Mouse (Mus musculus) heart, embryonic 10.5 days (tissue): ENCODE measurements at regions not wholly inside any gene's neighbourhood (a gene's known extent, or its start where the extent isn't known, plus 50 kb on each side); places are given as distances from the start of the nearest gene placed in this dataset.

ENCODE experiments used
- DNase-seq: peaks from one replicate; pipeline ENCODE4 v3.0.0-alpha.2; 2017; ENCODE audit warnings: low spot score
- H3K27ac ChIP-seq: fragments of 300-500 bp; sonication (generic); 2 replicates; pipeline ENCODE4 v1.5.1; 2016; ENCODE audit warnings: mild to moderate bottlenecking
- H3K27me3 ChIP-seq: fragments of 300-500 bp; sonication (generic); 2 replicates; pipeline ENCODE4 v1.6.1; 2016; ENCODE audit warnings: mild to moderate bottlenecking; ENCODE audit not compliant: poor library complexity, insufficient read depth, severe bottlenecking
- H3K36me3 ChIP-seq: fragments of 300-500 bp; sonication (generic); 2 replicates; pipeline ENCODE4 v1.6.1; 2016; ENCODE audit warnings: mild to moderate bottlenecking, moderate library complexity
- H3K4me1 ChIP-seq: fragments of 300-500 bp; sonication (generic); 2 replicates; pipeline ENCODE4 v1.6.1; 2016; ENCODE audit warnings: mild to moderate bottlenecking
- H3K4me3 ChIP-seq: fragments of 300-500 bp; sonication (generic); 2 replicates; pipeline ENCODE4 v1.5.1; 2016; ENCODE audit warnings: mild to moderate bottlenecking, moderate library complexity
- H3K9me3 ChIP-seq: fragments of 300-500 bp; sonication (generic); 2 replicates; pipeline ENCODE4 v1.6.1; 2016; ENCODE audit warnings: mild to moderate bottlenecking, moderate library complexity
- WGBS: fragments of 180-500 bp; shearing (Covaris S2); methylation state at CpG from one replicate; pipeline ENCODE4 v1.1.7; 2016; 5-methylcytosine and 5-hydroxymethylcytosine counted together

DNA sequence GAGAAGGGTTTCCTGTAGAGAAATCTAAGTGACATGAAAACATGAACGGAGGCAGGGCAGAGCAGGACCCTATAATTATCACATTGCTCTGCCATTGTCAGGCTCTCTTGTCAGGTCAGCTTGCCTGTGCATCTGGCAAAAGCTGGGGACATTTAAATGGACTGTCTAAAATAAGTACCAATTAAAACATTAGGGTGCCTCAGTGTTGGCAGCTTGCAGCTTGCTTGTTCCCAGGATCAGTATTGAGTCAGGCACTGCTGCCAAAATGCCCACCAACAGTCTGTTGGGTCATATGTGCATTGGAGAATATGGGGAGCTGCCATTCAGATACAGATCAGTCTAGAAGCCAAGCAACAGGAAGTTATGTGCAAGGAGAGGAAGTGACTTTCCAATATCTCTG is 349.5 kb upstream of the B3gat1 start:
- DNase-seq = no peak
- H3K27me3 ChIP-seq = no peaks in the 10 kb centered on the region
- WGBS = 78% methylated on average over 1 of the region's 1 CpGs
- no peak overlapping the region for H3K4me3 ChIP-seq
- no peaks in the 10 kb centered on the region for H3K4me1 ChIP-seq
- H3K27ac ChIP-seq = no peak overlapping the region
- no peaks in the 10 kb centered on the region for H3K36me3 ChIP-seq
- no peaks in the 10 kb centered on the region for H3K9me3 ChIP-seq

DNA sequence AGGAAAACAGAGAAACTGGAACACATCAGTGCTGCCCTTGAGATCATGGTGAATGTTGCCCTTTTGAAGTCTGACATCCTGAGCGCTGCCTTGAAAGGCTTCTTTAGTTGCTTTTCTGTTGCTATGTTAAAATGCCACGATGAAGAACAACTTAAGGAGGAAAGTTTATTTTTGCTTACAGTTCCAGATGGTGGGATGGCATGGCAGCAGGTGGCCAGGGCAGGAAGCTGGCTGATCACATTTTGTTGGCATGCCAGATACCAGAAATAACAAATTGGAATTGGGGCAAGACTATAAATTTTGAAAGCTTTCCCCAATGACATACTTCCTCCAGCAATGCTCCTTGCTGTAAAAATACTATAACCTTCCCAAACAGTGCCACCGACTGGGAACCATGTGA is 334.9 kb upstream of the B3gat1 start:
- Histone ChIP-seq H3K27ac (no peak overlapping the region), H3K4me1 (no peaks in the 10 kb centered on the region), H3K4me3 (no peak overlapping the region), H3K27me3 (no peaks in the 10 kb centered on the region), H3K9me3 (no peaks in the 10 kb centered on the region), H3K36me3 (no peaks in the 10 kb centered on the region)
- 78% methylated on average over 3 of the region's 3 CpGs for WGBS
- no peak for DNase-seq

DNA sequence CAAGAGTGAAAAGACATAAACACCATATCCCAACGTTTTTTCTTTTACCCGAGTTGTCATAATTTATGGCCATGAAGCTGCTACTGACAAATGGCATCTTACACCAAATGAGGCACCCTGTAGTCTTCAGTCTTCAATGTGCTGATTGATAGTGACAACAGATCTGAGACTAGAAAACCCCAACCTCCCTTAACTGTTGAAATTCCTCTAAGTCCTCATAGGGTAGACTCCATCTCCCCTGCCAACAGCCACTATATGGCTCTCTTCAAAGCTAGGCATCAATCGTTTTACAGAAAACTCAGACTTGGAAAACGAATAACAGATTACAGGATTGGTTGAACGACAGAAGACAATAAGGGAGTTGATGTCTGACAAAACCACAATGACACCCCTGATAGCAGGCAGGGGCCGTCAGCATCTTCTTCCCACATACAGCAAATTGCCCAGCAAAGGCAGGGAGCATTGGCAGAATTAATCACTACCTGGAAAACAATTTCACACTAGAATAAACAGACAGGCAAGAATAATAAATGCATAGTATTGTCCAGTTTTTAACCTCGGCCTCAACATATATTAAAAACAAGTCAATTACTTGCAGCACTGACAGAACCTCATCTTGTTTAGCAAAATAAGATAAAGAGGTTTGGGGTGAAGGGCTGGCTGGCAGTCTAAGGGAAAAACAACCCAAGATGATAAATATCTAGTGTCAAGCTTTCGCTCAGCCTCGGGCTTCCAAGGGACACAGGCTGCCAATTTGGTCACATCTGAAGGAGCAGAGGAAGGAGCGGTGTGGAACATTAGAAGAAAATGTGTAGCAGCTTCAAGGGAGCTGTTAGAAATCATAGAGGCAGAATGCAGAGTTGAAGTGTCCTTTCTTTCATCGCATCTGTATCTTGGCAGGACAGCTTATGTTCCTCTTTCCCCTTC is 310.4 kb upstream of the B3gat1 start:
- H3K27ac ChIP-seq = no peak overlapping the region
- H3K4me3 ChIP-seq = no peak overlapping the region
- no peaks in the 10 kb centered on the region for H3K4me1 ChIP-seq
- no peaks in the 10 kb centered on the region for H3K36me3 ChIP-seq
- no peak for DNase-seq
- no peaks in the 10 kb centered on the region for H3K27me3 ChIP-seq
- 61% methylated on average over 11 of the region's 11 CpGs for WGBS
- no peaks in the 10 kb centered on the region for H3K9me3 ChIP-seq

DNA sequence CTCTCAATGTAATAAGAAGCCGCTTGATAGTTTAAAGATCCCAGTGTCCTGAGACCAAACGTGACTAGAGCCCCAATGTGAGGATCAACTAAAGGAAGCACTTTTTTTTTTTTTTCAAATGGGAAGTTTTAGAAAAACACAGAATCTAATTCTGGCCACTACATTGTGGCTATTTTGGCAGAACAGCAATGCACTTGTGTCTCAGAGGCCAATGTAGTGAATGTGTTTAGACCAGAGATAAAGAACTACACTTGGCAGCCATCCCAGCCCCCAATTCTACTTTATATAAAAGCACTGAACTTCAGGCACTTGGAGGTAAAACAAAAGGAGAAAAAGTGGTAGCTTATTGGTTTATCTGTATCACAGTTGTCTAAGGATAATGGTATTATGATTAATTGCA is 298.0 kb upstream of the B3gat1 start:
- no peaks in the 10 kb centered on the region for H3K27me3 ChIP-seq
- no peak for DNase-seq
- H3K9me3 ChIP-seq = no peaks in the 10 kb centered on the region
- 66% methylated on average over 2 of the region's 2 CpGs for WGBS
- H3K4me3 ChIP-seq = no peak overlapping the region
- H3K27ac ChIP-seq = no peak overlapping the region
- H3K36me3 ChIP-seq = no peaks in the 10 kb centered on the region
- H3K4me1 ChIP-seq = no peaks in the 10 kb centered on the region

DNA sequence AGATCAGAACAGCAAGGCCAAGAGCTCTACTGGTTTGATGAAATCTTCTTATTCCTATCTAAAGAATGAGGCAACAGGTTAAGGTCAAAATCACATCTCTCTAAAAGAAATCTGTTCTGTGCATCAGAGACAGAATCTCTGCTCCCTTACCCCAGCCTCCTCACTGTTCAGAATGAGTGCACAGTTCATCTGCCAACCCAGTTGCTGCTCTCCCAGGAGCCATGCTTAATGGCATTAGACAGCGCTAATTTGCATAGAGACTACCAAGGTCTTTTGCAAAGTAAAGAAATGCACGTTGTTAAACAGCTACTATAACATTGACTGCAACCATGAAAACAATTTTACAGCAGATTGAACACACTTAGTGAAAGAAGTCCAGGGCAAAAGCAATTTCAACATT is 296.3 kb upstream of the B3gat1 start:
- H3K27ac ChIP-seq = no peak overlapping the region
- no peaks in the 10 kb centered on the region for H3K36me3 ChIP-seq
- H3K4me3 ChIP-seq = no peak overlapping the region
- no peak for DNase-seq
- WGBS = 63% methylated on average over 2 of the region's 2 CpGs
- H3K27me3 ChIP-seq = no peaks in the 10 kb centered on the region
- H3K4me1 ChIP-seq = no peaks in the 10 kb centered on the region
- H3K9me3 ChIP-seq = no peaks in the 10 kb centered on the region

DNA sequence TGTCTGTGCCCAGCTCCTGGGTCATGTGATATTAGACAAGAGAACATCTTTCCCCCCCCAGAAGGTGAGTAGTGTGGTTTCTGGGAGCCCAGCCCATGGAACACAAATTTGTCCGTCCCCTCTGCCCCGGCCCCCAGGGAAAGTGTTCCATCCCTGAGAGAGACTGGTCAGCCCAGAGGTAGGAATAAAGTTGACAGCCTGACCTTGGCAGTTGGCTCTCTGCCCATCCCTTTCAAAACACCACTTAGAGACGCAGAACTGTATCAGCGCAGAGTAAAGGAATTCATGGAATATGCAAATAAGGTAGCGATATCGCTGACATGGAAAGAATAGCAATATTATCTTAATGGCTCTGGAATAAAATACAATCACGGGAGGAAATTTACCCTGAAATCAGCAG is 279.6 kb upstream of the B3gat1 start:
- no peak for DNase-seq
- no peaks in the 10 kb centered on the region for H3K9me3 ChIP-seq
- no peaks in the 10 kb centered on the region for H3K4me1 ChIP-seq
- H3K36me3 ChIP-seq = no peaks in the 10 kb centered on the region
- H3K27ac ChIP-seq = no peak overlapping the region
- 75% methylated on average over 7 of the region's 7 CpGs for WGBS
- H3K4me3 ChIP-seq = no peak overlapping the region
- no peaks in the 10 kb centered on the region for H3K27me3 ChIP-seq

DNA sequence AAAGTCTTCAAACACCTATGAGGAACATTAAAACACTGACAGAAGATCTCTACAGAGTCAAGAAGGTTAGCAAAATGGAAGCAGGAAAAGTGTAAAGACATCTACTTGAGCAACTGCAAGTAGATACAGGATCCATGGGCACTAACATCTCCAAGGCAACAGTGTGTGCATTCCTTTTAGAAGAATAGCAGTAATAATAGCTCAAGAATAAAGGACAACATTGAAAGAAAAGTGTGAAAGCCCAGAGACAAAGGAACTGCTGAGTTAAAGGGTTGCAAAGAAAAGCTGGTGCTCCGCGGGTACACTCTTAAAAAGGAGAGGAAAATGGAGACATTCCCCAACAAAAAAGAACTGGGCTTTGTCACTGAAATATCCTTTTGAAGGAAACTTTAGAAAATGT is 272.4 kb upstream of the B3gat1 start:
- H3K4me1 ChIP-seq = no peaks in the 10 kb centered on the region
- no peaks in the 10 kb centered on the region for H3K27me3 ChIP-seq
- no peak for DNase-seq
- H3K36me3 ChIP-seq = no peaks in the 10 kb centered on the region
- H3K4me3 ChIP-seq = no peak overlapping the region
- WGBS = 85% methylated on average over 2 of the region's 2 CpGs
- no peaks in the 10 kb centered on the region for H3K9me3 ChIP-seq
- H3K27ac ChIP-seq = no peak overlapping the region

DNA sequence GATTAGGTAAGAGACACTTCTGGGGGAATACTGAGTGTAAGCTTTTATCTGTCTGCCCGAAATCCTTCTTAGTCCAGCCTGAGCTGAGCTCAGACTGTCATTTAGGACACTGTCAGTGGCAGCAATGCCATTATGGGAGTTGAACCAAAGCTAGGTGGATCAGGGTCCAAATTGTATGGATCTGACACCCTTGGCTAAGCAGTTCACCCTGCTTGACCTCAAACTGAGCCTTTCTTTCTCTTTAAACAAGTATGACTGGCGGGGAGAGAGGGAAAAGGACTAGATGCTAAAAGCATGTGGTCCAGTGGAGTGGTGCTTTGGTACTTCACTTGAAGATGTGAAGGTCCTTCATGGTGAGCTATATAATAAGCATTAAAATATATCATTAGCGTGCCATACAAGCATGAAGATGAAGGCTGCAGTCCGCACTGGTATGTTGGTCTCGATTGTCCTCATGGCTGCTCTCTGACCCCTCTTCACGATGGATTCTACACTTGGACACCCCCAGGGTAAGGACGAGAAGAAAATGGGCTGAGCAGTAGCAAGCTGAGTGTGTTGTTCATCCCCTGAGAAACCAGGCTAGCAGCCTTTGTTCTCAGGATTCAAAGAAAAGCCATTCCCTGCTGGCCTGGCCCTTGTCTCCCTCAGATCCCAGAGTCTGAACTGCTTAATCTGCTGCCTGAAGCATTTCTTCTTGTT is 262.7 kb upstream of the B3gat1 start:
- WGBS = 80% methylated on average over 7 of the region's 7 CpGs
- no peaks in the 10 kb centered on the region for H3K36me3 ChIP-seq

DNA sequence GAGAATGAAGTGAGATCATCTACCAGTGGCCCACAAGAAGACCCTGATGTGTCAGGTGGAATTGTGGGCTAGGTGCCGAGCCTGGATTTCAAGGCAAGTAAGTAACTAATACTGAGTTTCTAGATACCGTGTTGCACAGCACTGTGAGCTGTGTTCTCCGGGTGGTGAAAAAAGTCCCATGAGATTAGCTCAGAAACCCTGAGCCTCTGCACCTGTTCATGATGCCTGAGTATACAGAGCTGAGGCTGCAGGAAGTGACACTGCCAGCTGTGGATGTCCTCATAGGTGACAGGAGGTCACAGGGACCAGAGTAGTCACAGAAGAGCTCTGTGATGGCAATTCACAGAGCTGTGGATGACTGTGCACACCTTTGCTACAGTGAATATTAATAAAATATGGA is 257.2 kb upstream of the B3gat1 start:
- Histone ChIP-seq H3K4me1 (no peaks in the 10 kb centered on the region), H3K27ac (no peak overlapping the region), H3K4me3 (no peak overlapping the region), H3K27me3 (no peaks in the 10 kb centered on the region), H3K9me3 (no peaks in the 10 kb centered on the region), H3K36me3 (no peaks in the 10 kb centered on the region)
- no peak for DNase-seq
- 79% methylated on average over 3 of the region's 3 CpGs for WGBS

More for the DNA sequence above, 262.7 kb upstream of the B3gat1 start:
- H3K27me3 ChIP-seq = no peaks in the 10 kb centered on the region
- no peak overlapping the region for H3K27ac ChIP-seq
- DNase-seq = no peak
- H3K9me3 ChIP-seq = no peaks in the 10 kb centered on the region
- no peak overlapping the region for H3K4me3 ChIP-seq
- H3K4me1 ChIP-seq = no peaks in the 10 kb centered on the region

DNA sequence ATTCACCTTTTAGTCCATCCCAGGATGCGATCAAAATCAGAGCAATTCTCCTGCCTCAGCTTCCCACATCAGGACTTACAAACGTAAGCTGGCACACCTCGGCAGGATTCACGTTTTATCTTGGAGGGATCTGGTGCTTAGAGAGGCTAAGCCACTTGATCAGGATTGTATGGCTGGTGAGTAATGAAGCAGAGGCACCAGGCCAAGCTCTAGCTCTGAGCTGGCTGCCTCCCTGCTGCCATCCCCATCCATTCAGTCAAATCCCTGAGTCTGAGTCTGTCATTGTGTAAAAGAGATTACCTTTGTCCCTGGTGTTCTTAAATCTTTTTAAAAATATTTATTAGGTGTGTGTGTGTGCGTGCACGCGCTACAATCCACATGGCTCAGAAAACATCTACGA is 252.6 kb upstream of the B3gat1 start:
- H3K4me3 ChIP-seq = no peak overlapping the region
- no peaks in the 10 kb centered on the region for H3K4me1 ChIP-seq
- H3K9me3 ChIP-seq = no peaks in the 10 kb centered on the region
- no peak overlapping the region for H3K27ac ChIP-seq
- 82% methylated on average over 8 of the region's 8 CpGs for WGBS
- no peaks in the 10 kb centered on the region for H3K36me3 ChIP-seq
- no peaks in the 10 kb centered on the region for H3K27me3 ChIP-seq
- DNase-seq = no peak

DNA sequence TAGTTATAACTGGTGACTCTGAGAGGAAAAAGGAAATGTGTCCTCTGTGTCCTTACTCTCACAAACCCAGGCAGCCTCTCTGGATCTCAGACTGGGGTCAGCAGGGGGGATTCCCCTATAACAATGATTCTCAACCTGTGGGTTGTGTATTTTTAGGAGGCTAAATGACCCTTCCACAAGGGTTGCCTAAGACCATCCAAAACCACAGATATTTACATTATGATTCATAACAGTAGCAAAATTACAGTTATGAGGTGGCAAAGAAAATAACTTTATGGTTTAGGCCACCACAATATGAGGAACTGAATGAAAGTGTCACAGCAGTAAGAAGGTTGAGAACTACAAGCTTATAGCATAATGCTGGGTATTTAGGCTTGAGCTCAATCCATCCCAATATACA is 251.6 kb upstream of the B3gat1 start:
- DNase-seq = no peak
- Histone ChIP-seq H3K27me3 (no peaks in the 10 kb centered on the region), H3K27ac (no peak overlapping the region), H3K9me3 (no peaks in the 10 kb centered on the region), H3K4me1 (no peaks in the 10 kb centered on the region), H3K36me3 (no peaks in the 10 kb centered on the region), H3K4me3 (no peak overlapping the region)

DNA sequence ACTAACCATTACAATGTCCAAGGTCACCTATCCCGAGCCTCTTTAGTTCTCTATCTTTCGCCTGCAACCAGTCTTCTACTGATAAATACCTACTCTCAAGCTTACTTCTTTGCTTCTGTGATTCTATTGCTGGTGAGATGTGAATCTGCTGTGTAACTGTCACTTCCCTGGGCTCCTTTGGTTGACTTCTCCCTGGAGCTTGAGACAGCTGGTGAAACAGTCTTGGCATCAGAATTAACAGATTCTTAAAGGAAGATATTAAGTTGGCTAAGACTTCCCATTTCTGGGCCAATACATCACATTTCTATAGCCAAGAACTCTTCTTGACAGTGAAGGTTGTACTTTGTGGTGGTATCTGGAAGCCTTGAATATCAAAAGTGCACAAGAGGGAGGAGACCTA is 239.8 kb upstream of the B3gat1 start:
- Histone ChIP-seq H3K4me1 (0 out of 2 replicates have a peak, but pooled peaks cover 3% of the 10 kb centered on the region), H3K27ac (no peak overlapping the region), H3K36me3 (no peaks in the 10 kb centered on the region), H3K4me3 (no peak overlapping the region), H3K27me3 (no peaks in the 10 kb centered on the region), H3K9me3 (no peaks in the 10 kb centered on the region)
- 67% methylated on average over 2 of the region's 2 CpGs for WGBS
- no peak for DNase-seq

DNA sequence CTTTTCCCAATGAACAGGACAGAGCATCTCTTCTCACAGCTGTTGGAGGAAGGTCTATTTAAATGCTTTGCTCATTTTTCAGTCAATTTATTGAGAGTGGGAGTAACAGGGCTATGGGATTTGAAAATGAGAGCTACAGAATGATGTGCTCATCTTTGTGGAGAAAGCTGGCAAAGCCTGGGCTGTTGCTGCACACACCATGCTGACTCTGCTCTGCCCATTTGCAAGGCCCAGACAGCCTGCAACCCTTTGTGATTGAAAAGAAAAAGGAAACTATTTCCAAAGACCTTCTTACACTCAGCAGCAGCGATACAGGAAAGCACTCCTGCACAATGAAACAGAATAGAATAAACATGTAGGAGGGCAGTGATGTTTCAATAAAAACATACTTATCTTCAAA is 231.5 kb upstream of the B3gat1 start:
- Histone ChIP-seq H3K4me1 (no peaks in the 10 kb centered on the region), H3K27me3 (no peaks in the 10 kb centered on the region), H3K36me3 (no peaks in the 10 kb centered on the region), H3K9me3 (no peaks in the 10 kb centered on the region), H3K4me3 (no peak overlapping the region), H3K27ac (no peak overlapping the region)
- no peak for DNase-seq
- WGBS = 59% methylated on average over 1 of the region's 1 CpGs
